Mouse (Mus musculus) spleen, postnatal 4 days (tissue): ENCODE data around the gene Glt8d2.
"Not testable (repeated sequence)": the region's sequence is repeated elsewhere in the genome, so short reads cannot be mapped to it uniquely, and the experiment has no call there.

ENCODE experiments used
- DNase-seq, 2 experiments: peaks; one replicate each; pipeline ENCODE4 v3.0.0; 2022; ENCODE audit warnings: low spot score in 2 of 2

The Glt8d2 gene

GRCm38 (mm10) chr10:82646083-82646482 lies 44.4 kb downstream of the Glt8d2 start:
- no peak for DNase-seq

GRCm38 (mm10) chr10:82641481-82641880 lies 49.0 kb downstream of the Glt8d2 start:
- DNase-seq, result no peak

DNA sequence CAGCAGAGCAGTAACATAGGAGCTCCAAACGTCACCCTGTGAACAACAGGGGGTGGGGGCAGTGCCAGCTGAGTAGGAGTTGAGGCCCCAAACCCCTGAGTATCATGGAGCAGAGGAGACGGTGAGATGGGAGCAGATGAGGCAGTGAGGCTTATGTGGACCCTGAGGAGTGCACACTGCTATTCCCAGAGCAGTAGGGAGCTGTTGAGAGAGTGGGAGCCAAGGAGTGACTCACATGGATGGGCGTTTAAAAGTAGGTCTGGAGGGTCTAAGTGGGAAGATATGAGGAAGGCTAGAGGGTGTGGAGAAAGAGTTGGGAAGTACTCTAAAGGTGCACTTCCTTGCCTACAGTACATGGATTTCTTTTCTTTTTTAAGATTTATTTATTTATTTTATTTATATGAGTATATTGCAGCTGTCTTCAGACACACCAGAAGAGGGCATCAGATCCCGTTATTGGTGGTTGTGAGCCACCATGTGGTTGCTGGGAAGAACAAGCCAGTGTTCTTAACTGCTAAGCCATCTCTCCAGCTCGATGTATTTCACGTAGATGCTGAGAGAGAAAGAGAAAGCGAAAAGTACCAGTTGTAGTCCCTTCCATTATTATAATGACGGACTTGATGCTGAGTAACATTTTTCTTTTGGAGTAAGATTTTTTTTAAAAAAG lies 51.3 kb downstream of the Glt8d2 start:
- DNase-seq, result no peak

DNA sequence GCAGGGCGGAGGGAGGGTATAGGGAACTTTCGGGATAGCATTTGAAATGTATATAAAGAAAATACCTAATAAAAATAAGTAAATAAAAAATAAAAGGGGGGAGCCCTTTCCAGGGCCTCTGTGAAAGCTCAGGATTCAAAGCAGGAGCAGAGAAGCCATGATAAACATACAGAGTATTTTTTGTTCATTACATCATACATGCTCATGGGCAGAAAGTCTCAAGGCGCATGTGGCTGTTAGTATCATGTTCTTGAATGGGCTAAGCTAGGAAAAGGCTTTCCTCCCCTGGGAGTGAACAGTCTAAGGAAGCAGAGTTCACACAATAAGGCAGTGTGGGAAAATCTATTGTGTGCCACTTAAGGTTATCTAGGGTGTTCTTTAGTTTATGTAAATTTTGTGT lies 54.1 kb downstream of the Glt8d2 start:
- no peak for DNase-seq

GRCm38 (mm10) chr10:82634348-82634747 lies 56.1 kb downstream of the Glt8d2 start:
- no peak for DNase-seq

GRCm38 (mm10) chr10:82632496-82633280 lies 57.8 kb downstream of the Glt8d2 start:
- no peak for DNase-seq

GRCm38 (mm10) chr10:82631133-82631532 lies 59.3 kb downstream of the Glt8d2 start:
- DNase-seq, result no peak

GRCm38 (mm10) chr10:82630497-82630896 lies 60.0 kb downstream of the Glt8d2 start:
- DNase-seq, result no peak

DNA sequence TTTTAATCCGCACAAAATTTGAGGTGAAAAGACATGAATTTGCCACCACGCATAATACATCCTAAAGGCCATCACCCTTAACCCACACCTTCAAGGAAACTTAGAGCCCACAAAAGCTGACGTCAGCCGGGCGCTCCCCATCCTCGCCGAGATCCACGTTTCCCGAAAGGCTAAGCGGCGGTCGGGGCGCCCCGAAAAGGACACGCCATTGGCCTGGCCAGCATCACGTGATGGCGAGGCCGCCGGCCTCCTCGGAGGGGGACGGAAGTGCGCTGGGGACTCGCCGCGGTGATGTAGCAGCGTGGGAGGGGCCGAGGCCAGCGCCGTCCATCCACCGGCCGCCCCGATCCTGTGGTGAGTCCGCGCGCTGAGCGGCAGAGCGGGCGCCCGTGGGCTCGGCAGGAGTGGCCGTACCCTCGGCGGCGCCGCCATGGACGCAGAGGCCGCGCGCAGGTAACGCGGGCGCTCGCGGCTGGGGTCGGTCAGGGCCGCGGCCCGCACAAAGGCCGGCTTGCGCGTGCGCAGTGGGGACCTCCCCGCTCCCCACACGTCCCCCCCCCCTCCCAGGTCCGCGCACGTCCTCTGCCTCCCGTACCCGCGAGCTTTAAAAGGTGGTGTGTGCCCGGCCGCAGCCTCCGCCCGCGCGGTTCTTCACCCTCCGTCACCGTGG lies 60.7 kb downstream of the Glt8d2 start, which contains the start of gene Tdg:
Tdg (plus strand) TSS at position 243 of the 670 bp plus-strand sequence.
- DNase-seq, result peak; percentile 91 to 92

GRCm38 (mm10) chr10:82629111-82629585 lies 61.3 kb downstream of the Glt8d2 start:
- peak; percentile 24 to 72 for DNase-seq

DNA sequence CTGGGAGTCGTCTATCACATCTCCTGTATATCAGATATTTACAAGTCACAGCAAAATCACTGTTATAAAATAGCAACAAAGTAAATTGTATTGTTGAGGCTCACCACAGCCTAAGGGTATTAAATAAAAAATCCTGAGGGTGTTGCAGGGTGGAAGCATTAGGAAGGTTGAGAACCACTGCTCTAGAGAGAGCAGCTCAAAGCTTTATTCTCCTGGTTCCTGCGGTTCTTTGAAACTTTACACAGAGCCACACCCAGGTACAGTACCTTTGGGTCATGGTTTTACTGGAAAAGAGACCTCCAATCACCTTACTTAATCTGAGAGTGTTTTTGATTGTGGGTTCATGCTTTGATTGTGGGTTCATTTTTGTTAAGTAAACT lies 66.9 kb downstream of the Glt8d2 start:
- DNase-seq, result not testable (repeated sequence)

DNA sequence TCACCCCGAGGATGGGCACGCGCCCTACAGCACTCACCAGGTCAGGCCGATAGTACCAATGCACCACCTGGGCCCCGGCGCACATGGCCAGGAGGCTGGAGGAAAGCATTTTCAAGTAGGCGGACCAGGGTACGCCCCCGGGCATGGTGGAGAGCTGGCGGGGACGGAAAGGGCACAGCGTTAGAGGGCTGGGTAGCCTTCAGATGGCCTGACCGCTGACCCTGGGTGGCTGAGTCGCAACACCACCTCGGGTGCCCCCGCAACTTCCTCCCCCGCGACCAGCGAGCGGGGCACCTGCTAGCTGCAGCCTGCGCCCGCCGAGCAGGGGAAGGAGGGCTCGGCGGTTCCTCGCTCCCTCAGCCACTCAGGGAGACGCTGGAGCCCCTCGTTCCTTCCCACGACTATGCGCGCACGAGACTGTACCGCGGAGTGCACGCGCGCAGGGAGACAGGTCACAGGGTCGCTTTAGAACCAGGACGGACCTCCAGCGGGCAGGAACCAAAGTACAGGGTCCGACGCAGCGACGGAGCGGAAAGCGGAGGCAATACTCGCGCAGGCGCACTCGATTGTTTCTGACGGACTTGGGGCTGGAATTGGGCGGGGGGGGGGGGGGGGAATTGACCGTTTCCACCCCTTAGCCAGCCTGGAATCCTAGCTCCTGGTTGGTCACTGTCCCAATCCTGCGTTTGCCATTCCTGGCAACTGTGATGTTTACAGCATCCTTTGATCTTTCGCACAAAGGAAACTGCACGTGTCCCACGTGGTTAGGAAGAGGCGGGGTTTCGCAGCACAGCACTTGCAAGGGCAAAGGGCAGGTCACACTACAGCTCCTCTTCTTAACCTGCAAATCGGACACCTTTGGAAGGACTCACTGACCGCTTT lies 67.5 kb downstream of the Glt8d2 start, which contains the start of gene 1190007I07Rik:
1190007I07Rik (minus strand) TSS at position 558 of the 882 bp plus-strand sequence.
- peak; percentile 84 to 95 for DNase-seq

DNA sequence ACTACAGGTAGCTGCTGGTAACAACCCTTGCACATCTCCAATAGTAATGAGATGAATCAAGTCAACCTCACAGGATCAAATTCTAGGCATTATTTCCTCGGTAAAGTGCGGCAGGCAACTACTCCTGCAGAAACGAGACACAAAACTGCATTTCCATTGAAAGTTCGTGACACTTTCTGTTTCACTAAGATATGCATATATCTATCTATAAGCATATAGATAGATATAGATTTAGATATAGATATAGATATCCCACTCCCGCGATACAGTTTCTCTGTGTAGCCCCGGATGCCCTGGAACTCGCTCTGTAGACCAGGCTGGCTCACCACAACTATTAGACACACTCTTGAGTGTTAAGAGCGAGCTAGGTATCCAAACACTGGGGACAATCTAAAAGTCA lies 68.2 kb downstream of the Glt8d2 start:
- peak in 1 of 2 experiments; percentile 34 for DNase-seq
